9 mouse cellular contexts compared by ENCODE assay signal in the genomic region with DNA sequence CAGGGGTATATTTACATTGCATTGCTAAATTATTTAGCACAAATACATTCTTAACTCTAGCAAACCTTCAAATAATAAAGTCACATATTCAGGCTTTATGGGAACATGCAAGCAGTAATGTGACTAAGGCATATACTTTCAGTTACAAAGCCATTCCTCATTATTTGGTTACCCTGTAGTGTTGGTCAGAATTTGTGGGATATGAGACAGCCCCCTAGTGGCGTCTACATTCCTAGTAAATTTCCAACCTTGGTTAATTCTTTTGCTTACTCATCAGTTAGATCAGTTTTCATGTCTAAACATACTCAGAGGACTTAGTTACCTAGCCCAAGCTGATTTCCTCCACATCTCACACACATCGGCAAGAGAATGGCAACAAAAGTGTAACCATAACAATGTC.
DNase-seq lines count a peak whose midpoint lies in the region; ATAC-seq and TF ChIP-seq lines count a peak whose summit lies in the region.
"Had no signal": no experiment of that assay in that cellular context is flagged by ENCODE, and none has a peak within 500 bp of the region (broad histone marks: within the 10 kb centered on the region; RNA-seq: fewer than 3 reads in every experiment).

No protein-coding gene starts in this region.

- no peak overlapping the region for H3K27ac ChIP-seq in liver, postnatal 0 days (ENCODE audit: low read depth)
- H3K27ac ChIP-seq in forebrain, embryonic 16.5 days (ENCODE audit: low read length), result no peak overlapping the region
- H3K27ac ChIP-seq: embryonic facial prominence, embryonic 15.5 days had no signal

- no peaks in the 10 kb centered on the region for H3K36me3 ChIP-seq in liver, postnatal 0 days (replicated peaks; ENCODE audit: insufficient read depth, low read length)
- no peaks in the 10 kb centered on the region for H3K36me3 ChIP-seq in forebrain, embryonic 16.5 days (ENCODE audit: control insufficient read depth, insufficient read depth)
- H3K36me3 ChIP-seq: embryonic facial prominence, embryonic 15.5 days had no signal

- no peaks in the 10 kb centered on the region for H3K27me3 ChIP-seq in liver, postnatal 0 days (ENCODE audit: insufficient read depth, low read length)
- no peaks in the 10 kb centered on the region for H3K27me3 ChIP-seq in forebrain, embryonic 16.5 days (replicated peaks; ENCODE audit: control insufficient read depth, insufficient read depth, low read length)
- H3K27me3 ChIP-seq: embryonic facial prominence, embryonic 15.5 days had no signal

- no peaks in the 10 kb centered on the region for H3K4me1 ChIP-seq in liver, postnatal 0 days (ENCODE audit: insufficient read depth)
- no peaks in the 10 kb centered on the region for H3K4me1 ChIP-seq in forebrain, embryonic 16.5 days (replicated peaks; ENCODE audit: control insufficient read depth, insufficient read depth, low read length)
- H3K4me1 ChIP-seq: embryonic facial prominence, embryonic 15.5 days had no signal

- no peak for ATAC-seq in liver, postnatal 0 days
- peak; percentile 84 for ATAC-seq in forebrain, embryonic 16.5 days

- DNase-seq in embryo, embryonic 10 days (ENCODE audit: low spot score), result peak; percentile 16
- DNase-seq in embryo, embryonic 9.5 days (ENCODE audit: extremely low spot score), result no peak
- no peak for DNase-seq in liver, postnatal 0 days
- DNase-seq in liver, result no peak
- peak; percentile 41 for DNase-seq in retina, postnatal 1 day
- DNase-seq in adrenal gland, postnatal 25 days, result no peak
- DNase-seq in gastrocnemius, postnatal 10 days, result no peak

- no peak for TF ChIP-seq EP300 in liver, postnatal 0 days (IDR thresholded peaks at IDR 0.05; ENCODE audit: low read depth)

- H3K9me3 ChIP-seq in liver, postnatal 0 days (ENCODE audit: low read length), result no peaks in the 10 kb centered on the region
- no peaks in the 10 kb centered on the region for H3K9me3 ChIP-seq in forebrain, embryonic 16.5 days (ENCODE audit: control insufficient read depth, low read length)
- H3K9me3 ChIP-seq: embryonic facial prominence, embryonic 15.5 days had no signal

- H3K9ac ChIP-seq in liver, postnatal 0 days (replicated peaks), result no peak overlapping the region
- H3K9ac ChIP-seq in forebrain, embryonic 16.5 days (replicated peaks; ENCODE audit: low read depth, low read length), result no peak overlapping the region
- H3K9ac ChIP-seq: embryonic facial prominence, embryonic 15.5 days had no signal

- no peak overlapping the region for H3K4me3 ChIP-seq in liver, postnatal 0 days (ENCODE audit: low read depth, low read length)
- H3K4me3 ChIP-seq in forebrain, embryonic 16.5 days (replicated peaks; ENCODE audit: low read length), result no peak overlapping the region
- H3K4me3 ChIP-seq: embryonic facial prominence, embryonic 15.5 days had no signal

- 37% methylated on average over 2 of the region's 2 CpGs for WGBS in liver, postnatal 0 days (ENCODE audit: insufficient replicate concordance)
- 39% methylated on average over 2 of the region's 2 CpGs for WGBS in forebrain, embryonic 16.5 days

- TF ChIP-seq CTCF in liver, postnatal 0 days (IDR thresholded peaks at IDR 0.05; ENCODE audit: low read depth), result peak; percentile 39; the same call in 1 of the 2 replicates

- no peak overlapping the region for H3K4me2 ChIP-seq in liver, postnatal 0 days (ENCODE audit: low read depth, low read length)
- no peak overlapping the region for H3K4me2 ChIP-seq in forebrain, embryonic 16.5 days (ENCODE audit: low read length)
- H3K4me2 ChIP-seq: embryonic facial prominence, embryonic 15.5 days had no signal

Comparison
In these comparisons a context has a peak if more than half of its experiments do, and no peak if none do; other contexts are left out.
1. DNase-seq: peak in embryo, embryonic 10 days (single experiment) and retina, postnatal 1 day (single experiment); none in embryo, embryonic 9.5 days (single experiment), liver, postnatal 0 days (single experiment), liver (single experiment), adrenal gland, postnatal 25 days (single experiment) and gastrocnemius, postnatal 10 days (single experiment).